Mouse (Mus musculus): ENCODE measurements around the gene Gm20388.

DNA sequence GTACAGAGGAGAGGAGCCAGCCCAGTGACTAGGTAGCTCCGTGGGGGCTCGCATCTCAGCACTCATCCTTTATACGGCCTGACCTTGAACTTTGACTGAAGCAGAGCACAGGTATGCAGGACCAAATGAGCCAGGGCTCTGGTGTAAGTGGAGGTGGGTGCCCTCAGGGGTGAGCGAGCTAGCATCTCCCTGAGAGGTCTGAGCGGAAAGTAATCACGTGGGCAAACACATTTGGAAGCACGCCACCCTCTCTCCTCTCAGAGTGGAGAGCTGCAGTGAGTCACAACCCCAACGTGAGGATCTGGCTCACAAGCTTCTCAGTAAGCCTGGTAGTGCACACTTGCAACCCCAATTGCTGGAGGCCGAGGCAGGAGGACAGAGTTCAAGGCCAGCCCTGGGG, 2731.4 kb downstream of the Gm20388 start:
- TF ChIP-seq ZNF384 (IDR thresholded peaks at IDR 0.05; ENCODE audit: low read depth, low read length): no peak
- no peak for TF ChIP-seq CHD2 (IDR thresholded peaks at IDR 0.05; ENCODE audit: low read depth, low read length)
